Mouse (Mus musculus): ENCODE results near the gene AI481877.

- TF ChIP-seq TAL1 (IDR thresholded peaks at IDR 0.05; ENCODE audit: low read length) (no peak), GATA1 (IDR thresholded peaks at IDR 0.05; ENCODE audit: low read length) (no peak)
Measured at GRCm38 (mm10) chr4:59187289-59187688, 48.5 kb upstream of the AI481877 start.
